Mouse (Mus musculus) retina, postnatal 1 day (tissue): Measurements from ENCODE around the gene Car6.

Source experiments
- DNase-seq: peaks from one replicate; pipeline ENCODE4 v3.0.0-alpha.2; 2012

The Car6 gene

GRCm38 (mm10) chr4:150228581-150229348, 27.6 kb upstream of the Car6 start:
- DNase-seq: no peak

- peak; percentile 73 for DNase-seq
These were observed 25.9 kb upstream of the Car6 start for GRCm38 (mm10) chr4:150226818-150227688.

GRCm38 (mm10) chr4:150225700-150226099, 24.6 kb upstream of the Car6 start:
- DNase-seq: no peak

GRCm38 (mm10) chr4:150223830-150224229, 22.7 kb upstream of the Car6 start:
- no peak for DNase-seq

- DNase-seq: no peak
These were observed 20.0 kb upstream of the Car6 start for GRCm38 (mm10) chr4:150221017-150221640.

GRCm38 (mm10) chr4:150220584-150220983, 19.5 kb upstream of the Car6 start:
- DNase-seq: peak; percentile 58

- DNase-seq: peak; percentile 82
These were observed 18.6 kb upstream of the Car6 start for GRCm38 (mm10) chr4:150219501-150220292.

- no peak for DNase-seq
These were observed 16.8 kb upstream of the Car6 start for GRCm38 (mm10) chr4:150217935-150218334.

GRCm38 (mm10) chr4:150217042-150217554, 16.0 kb upstream of the Car6 start:
- DNase-seq: no peak

GRCm38 (mm10) chr4:150216423-150216822, 15.3 kb upstream of the Car6 start:
- DNase-seq: peak; percentile 92

GRCm38 (mm10) chr4:150213910-150214309, 12.8 kb upstream of the Car6 start:
- no peak for DNase-seq

- DNase-seq: peak; percentile 93
These were observed 11.4 kb upstream of the Car6 start for GRCm38 (mm10) chr4:150212553-150212971.

GRCm38 (mm10) chr4:150211930-150212552, 10.9 kb upstream of the Car6 start:
- no peak for DNase-seq

- no peak for DNase-seq
These were observed 9.2 kb upstream of the Car6 start for GRCm38 (mm10) chr4:150210306-150210705.

- DNase-seq: no peak
These were observed 8.6 kb upstream of the Car6 start for GRCm38 (mm10) chr4:150209751-150210150.

- no peak for DNase-seq
These were observed 3.7 kb upstream of the Car6 start for GRCm38 (mm10) chr4:150204877-150205276.

- DNase-seq: no peak
These were observed 1.6 kb upstream of the Car6 start for GRCm38 (mm10) chr4:150202702-150203101.

GRCm38 (mm10) chr4:150198268-150198667, 2.9 kb downstream of the Car6 start:
- no peak for DNase-seq

- peak; percentile 78 for DNase-seq
These were observed 7.2 kb downstream of the Car6 start for GRCm38 (mm10) chr4:150193915-150194314.

- DNase-seq: no peak
These were observed 8.9 kb downstream of the Car6 start for GRCm38 (mm10) chr4:150192199-150192598.

GRCm38 (mm10) chr4:150188236-150188635, 12.9 kb downstream of the Car6 start:
- no peak for DNase-seq

- no peak for DNase-seq
These were observed 19.8 kb downstream of the Car6 start for GRCm38 (mm10) chr4:150181304-150181703.
